Mouse (Mus musculus): ENCODE results near the gene Bcl2l13.
A peak's percentile ranks its signal among the peaks of the same experiment; 100 is the strongest.
"Not testable (repeated sequence)": the region's sequence is repeated elsewhere in the genome, so short reads cannot be mapped to it uniquely, and the experiment has no call there.

Gene Bcl2l13

DNA sequence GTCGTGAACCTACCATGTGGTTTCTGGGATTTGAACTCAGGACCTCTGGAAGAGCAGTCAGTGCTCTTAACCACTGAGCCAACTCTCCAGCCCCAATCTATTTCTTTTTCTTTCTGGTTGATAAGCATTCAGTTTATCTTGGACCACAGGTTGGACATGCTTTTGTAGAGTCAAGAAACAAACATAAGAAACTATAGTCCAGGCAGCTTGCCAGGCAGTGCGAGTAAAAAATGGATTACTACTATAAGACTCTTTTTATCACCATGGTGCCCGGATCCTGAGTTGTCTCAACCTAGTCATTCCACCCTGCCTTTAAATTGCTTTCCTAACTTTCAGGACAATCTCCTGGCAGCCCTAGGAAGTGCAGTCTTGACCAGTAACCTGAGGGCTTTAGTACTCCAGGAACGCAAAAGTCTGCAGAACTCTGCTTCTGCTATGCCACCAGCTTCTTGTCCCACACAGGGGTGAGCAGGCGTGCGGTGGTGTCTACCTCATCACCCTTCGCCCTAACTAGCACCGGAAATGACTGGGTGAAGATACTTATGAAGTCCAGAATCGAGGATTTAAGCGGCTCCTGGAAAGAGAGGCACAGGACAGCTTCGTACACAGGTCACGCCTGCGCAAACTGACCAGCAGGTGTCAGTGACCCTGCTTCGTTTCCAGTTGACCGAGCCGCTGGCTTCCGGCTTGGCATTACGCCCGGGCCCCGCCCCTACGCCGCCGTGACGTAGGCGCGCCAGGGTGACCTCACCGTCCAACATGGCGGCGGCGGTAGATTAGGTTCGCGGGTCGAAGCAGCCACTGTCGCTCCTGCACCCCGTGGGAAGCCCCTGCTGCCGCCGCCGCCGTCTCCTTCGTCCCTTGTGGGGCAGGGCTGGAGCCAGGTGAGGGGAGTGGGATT, at the start of gene Bcl2l13:
Gene Bcl2l13, plus strand, starts transcription at position 739 of the 901 bp plus-strand sequence.
- peak; percentile 96 for DNase-seq (ENCODE audit: low read depth)

DNA sequence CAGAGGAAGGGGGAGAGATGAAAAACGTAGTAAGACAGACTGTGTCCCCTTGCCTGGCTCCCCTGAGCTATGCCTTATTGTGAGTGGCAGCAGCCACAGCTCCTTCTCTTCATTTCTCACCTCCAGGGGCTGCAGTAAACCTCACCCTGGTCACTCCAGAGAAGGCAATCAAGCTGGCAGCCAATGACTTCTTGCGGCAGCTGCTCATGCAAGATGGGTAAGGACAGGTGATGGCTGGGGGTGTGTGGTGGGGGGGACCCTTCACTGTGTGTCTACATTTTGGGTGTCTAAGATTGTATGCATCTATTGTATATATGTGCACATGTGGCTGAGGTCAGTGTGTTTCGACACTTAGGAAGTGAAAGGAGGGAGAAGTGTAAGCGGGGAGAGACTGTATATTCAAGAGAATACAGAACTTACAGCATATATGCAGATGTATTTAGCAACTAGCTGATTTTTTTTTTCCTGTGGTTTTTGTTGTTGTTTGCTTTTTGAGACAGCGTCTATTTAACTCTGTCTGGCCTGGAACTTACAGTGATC, 47.9 kb upstream of the Bcl2l13 start:
- DNase-seq (ENCODE audit: low read depth), result no peak

DNA sequence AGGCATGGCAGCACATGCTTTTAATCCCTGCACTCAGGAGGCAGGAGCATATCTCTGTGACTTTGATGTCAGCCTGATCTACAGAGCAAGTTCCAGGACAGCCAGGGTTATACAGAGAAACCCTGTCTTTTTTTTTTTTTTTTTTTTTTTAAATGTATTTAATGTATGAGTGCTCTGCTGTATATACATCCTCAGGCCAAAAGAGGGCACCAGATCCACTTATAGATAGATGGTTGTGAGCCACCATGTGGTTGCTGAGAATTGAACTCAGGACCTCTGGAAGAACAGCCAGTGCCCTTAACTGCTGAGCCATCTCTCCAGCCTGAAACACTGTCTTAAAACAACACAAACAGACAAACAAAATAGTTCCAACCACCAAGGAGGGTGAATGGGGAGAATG, 47.1 kb upstream of the Bcl2l13 start:
- DNase-seq (ENCODE audit: low read depth), result peak; percentile 70

DNA sequence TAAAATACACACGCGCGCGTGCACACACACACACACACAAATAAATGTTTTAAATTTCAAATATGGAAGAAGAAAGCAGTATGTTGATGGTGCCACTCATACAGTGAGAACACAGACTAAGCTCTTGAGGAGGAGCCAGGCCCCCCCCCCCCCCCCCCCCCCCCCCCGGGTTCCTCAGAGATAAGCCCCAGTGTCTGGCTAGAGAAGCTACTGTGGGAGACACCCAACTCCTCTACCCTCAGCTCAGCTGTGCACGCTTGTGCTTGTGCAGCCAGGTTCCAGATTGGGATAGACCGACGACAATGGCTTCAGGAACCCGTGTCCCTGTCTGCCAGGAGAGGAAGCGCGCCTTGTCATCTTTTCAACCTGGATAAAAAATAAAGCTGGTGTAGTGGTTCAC, 45.9 kb upstream of the Bcl2l13 start:
- DNase-seq (ENCODE audit: low read depth), result no peak

DNA sequence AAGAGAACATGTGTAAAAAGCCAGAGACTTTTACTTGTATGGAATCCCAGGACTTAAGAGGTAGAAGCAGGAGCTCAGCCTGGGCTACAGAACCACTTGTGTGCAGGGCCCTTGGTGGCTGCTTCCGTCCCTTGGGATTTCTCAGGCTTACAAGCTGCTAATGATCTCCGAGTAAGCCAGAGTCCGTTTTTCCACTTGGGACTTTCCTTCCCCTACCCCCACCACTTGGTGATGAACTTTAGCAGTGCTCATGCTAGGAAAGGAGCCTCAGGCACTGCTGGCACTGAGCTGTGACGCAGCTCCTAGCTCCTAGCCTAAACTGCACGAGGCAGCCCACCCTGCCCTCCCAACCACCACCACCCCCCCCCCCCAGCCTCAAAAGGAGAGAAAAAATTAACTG, 45.3 kb upstream of the Bcl2l13 start:
- DNase-seq (ENCODE audit: low read depth), result no peak

DNA sequence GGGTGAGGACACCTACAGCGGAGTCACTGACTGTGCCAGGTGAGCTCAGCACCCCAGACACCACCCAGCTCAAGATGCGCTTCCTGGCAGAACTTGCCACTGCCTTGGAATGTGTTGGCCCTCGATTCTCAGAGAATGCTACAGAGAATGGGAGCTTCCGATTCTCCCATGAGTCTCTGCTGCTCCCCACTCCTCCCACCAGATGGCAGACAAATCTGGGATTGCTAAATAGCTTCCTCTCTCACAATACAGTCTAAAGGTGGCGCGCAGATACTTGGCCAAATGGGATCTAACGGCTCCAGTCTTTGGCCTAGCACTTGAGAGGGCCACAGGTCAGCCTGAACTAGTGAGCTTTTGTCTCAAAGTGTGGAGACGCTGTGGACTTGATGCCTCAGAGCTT, 43.1 kb upstream of the Bcl2l13 start:
- peak; percentile 24 for DNase-seq (ENCODE audit: low read depth)

DNA sequence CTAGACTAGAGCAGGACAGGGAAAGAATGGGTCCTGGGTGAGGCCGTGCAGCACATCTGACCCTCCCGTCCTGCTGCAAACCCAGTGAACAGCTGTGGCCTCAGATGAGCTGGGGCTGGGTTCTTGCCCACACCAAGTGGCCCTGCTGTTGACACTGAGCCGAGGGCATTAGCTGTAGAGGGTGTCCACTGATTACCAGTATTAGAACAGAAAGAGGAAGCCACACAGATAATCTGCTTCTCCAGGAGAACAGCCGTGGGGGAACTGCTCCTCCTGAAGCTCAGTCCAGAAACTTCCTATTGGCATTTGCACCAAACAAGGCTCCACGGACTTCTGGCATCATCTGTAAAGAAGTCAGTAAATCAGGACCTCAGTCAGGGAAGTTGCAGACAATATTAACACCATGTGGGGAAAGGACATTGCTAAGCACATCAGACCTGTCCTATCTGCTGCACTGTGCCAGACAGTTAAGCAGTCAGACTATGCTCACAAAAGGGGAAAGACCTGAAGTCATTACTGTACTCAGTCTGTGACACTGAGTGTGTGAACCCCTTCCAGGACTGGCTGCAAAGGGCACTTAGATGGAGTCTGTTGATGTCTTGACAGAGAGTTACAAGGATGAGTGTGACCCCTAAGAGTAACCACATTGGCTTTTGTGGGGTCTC, 40.5 kb upstream of the Bcl2l13 start:
- no peak for DNase-seq (ENCODE audit: low read depth)

DNA sequence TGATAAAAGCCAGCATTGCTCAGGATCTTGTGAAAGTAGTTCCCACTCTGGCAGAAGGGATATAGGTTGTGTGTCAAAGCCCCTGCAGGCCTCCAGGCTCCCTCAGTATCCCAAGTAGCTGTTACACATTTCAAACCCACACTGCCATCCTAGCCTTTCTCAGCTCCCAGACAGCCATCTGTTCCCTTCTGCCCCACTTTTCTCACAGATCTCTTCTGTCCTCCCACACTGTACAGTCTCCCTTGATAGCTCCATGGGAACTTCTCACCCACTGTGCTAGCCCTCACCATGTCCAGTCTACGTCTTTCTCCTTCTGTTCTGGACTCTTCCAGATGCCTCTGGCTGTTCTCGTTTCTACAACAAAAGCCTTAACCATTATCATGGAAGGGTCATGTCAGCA, 39.9 kb upstream of the Bcl2l13 start:
- no peak for DNase-seq (ENCODE audit: low read depth)

DNA sequence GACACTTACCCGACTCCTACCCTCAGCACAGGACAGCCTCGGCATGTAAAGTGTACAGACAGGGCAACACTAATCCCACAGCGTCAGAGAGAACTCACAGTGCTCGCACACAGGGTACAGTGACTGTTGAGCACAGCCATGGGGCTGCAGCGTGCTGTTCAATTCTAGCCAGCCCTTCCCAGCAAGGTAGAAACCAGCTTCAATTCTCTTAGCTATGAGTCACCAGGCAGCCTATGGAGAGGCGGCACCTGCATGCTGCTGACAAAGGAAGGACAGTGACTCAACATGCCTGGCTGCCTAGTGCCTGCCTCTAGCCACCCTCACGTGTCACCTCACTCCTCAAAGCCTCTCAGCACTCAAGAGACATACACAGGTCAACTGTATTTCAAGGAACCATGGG, 38.0 kb upstream of the Bcl2l13 start:
- DNase-seq (ENCODE audit: low read depth), result no peak

DNA sequence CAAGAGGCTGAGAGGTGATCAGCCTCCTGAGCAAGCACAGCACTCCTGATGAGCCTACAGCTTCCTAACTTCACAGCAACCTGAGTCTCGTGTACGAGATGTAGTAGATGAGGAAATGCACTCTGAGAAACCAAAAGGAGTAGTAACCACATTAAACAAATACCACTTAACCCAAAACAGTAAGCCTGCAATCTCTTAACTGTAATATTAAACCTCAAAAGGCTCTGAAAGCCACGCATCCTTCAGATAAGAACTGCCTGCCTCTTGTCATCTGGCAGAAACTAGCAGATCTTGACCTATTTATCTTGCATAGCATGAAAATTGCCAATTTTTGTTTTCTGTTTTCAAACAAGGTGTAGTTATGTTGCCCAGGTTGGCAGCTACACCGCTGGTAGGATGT, 37.1 kb upstream of the Bcl2l13 start:
- no peak for DNase-seq (ENCODE audit: low read depth)

DNA sequence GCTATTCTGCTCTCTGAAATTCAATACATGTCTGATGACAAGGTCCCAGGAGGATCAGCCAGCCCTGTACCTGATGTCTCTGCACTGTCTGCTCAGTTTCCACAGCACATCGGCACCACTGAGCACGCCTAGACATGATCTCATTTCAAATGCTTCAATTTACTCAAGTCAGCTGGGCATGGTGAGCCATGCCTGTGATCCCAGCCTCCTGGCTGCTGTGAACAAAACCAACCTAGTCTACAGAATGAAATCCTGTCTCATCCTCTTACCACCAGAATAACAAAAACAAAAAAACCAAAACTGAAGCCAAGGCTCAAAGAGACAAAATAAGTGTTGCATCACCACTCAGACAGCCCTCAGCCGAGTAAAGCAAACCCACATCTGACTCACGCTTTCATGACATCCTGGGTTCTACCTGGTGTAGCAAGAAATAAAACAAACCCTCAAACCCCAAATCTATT, 36.4 kb upstream of the Bcl2l13 start:
- no peak for DNase-seq (ENCODE audit: low read depth)

DNA sequence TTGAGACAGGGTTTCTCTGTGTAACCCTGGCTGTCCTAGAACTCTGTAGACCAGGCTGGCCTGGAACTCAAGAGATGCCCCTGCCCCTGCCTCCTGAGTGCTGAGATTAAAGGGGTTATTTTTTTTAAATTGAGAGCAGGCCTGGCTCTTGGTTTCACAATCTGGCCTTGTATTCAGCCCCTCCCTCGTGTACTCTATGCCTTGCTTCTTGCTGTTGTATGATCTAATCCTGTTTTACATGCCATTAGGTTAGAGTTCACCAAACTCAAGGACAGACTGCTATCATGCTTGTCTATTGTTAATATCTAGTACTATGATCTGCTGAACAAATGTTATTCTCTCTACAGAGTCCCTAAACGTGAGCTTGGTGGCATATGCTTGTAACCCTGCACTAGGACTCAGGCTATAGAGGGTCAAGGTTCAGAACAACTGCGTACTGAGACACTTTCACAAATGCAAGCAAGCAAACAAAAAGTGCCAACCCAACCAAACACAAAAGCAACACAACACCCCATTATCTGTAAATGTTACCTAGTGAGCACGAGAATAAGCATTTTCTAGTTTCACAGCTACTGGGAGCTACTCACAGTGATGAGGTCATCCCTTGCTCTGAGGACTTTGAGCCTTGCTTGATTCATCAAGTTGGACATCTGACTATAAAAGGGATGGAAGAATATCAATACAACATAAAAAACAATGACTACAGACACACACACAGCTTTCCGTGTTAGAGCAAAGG, 28.8 kb upstream of the Bcl2l13 start:
- DNase-seq (ENCODE audit: low read depth), result no peak

DNA sequence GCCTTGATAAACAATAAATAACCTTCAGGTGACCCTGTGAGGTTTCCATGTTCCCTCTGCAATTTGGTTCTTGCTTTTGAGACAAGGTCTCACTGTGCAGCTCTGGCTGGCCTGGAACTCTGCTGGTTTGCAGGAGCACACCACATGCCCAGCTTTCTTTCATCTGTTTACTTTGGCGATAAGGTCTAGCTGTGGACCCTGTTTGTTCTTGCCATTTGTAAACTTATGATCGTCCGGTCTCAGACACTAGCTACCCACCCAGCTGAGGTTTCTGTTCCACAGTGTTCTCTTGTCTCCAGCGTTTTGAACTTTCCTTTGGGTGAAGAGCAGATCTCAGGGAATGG, 28.3 kb upstream of the Bcl2l13 start:
- DNase-seq (ENCODE audit: low read depth), result no peak

DNA sequence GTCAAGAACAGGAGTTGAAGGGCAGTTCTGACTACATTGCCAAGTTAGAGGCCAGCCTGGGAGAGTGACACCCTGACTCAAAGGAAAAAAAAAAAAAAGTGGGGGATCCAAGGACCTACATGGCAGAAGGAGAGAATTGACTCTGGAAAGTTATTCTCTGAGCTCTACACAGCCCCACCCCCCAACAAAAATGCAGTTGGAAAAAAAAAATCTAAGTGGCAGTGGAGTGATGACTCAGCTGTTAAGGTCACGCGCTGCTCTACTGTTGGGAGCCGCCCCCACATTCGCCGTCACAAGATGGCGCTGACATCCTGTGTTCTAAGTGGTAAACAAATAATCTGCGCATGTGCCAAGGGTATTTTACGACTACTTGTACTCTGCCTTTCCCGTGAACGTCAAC, 24.0 kb upstream of the Bcl2l13 start:
- DNase-seq (ENCODE audit: low read depth), result not testable (repeated sequence)

DNA sequence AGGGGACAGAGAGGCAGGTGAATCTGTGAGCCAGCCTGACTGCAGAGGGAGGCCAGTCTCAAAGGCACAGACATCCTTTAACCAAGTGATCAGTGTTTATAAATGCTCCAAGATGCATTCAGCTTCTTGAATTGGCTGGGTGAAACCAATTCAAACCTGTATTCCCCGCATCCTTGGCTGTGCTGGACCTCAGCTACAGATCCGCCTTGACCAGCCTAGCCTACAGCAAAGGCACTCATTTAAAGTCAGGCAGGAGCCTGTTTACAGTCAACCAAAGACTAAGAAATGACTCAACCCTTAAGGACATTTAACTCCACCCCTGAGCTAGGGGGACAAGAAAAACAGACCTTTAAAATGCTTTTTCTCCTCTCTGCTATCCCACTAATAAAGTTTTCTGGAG, 16.7 kb upstream of the Bcl2l13 start:
- no peak for DNase-seq (ENCODE audit: low read depth)

DNA sequence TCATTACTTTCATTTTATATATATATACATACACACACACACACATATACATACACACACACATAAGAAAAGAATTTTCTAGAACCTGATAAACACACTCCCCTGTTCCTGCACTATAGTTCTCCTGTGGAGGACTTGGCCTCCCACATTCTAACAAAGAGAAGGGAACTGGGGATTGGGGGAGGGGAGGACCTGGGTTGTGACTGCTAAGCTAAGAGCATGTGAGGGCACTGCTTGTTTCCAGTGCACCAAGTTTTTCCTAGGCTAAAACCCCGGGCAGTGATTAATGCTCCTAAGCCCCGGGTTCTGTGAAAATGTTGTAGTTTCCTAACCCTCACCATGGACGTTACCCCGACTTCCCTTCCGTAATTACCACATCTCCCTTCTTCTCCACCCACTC, 15.9 kb upstream of the Bcl2l13 start:
- DNase-seq (ENCODE audit: low read depth), result peak; percentile 22

DNA sequence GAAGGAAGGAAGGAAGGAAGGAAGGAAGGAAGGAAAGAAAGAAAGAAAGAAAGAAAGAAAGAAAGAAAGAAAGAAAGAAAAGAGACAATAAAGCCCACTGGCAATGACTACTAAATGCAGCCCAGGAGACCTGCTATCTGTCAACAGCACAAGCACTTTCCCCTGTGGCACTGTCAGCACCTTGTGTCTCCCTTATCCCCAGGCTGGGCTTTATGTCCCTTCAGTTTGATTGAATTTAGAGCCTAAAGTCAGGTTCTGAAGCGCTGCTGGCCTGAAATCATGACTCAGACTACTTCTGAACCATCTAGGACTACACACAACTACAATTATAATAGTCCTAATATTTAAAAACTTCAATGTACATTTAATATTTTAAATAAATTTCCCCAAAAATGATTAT, 15.1 kb upstream of the Bcl2l13 start:
- DNase-seq (ENCODE audit: low read depth), result no peak

DNA sequence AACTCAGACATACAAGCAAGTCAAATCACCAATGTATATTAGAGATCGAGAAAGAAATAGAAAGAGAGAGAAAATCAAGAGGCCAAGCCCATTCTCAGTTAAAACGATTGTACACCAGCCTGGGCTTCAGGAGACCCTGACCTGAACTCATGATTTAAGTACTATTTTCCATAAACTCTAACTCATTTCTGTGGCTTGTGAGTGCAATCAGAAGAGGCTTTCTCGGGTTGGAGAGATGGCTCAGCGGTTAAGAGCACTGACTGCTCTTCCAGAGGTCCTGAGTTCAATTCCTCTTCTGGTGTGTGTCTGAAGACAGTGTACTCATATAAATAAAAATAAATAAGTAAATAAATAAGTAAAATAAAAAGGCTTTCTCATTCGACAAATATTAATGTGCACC, 14.3 kb upstream of the Bcl2l13 start:
- DNase-seq (ENCODE audit: low read depth), result no peak

DNA sequence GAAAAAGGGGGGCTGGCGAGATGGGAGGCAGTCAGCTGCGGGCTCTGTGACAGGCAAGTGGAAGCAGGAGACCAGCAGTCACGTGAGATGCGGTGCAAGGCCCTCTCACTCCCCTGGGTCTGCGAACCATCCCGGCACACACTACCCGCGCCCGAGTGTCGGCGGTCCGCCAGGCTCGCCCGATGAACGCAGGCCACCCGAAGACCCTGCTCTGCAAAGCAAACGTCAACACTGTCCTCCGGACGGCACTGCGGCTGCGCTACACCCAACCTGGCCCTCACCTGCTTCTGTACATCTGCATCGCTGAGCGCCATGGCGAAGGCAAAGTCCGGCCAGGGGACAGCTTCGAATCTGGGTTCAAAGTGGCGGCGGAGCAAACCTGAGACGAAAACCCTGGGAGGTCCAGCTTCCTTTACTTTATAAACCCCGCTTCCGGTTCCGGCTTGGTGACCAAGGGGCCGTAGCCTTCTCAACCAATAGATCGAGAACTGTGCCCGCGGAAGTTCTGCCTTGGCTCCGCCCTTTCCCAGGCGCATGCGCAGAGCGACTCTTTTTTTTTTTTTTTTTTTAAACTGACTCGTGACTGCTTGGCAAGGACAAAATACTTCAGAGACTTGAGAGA, 13.6 kb upstream of the Bcl2l13 start, which contains the start of gene Atp6v1e1:
Gene Atp6v1e1, minus strand, starts transcription at position 487 of the 622 bp plus-strand sequence.
- peak; percentile 96 for DNase-seq (ENCODE audit: low read depth)

DNA sequence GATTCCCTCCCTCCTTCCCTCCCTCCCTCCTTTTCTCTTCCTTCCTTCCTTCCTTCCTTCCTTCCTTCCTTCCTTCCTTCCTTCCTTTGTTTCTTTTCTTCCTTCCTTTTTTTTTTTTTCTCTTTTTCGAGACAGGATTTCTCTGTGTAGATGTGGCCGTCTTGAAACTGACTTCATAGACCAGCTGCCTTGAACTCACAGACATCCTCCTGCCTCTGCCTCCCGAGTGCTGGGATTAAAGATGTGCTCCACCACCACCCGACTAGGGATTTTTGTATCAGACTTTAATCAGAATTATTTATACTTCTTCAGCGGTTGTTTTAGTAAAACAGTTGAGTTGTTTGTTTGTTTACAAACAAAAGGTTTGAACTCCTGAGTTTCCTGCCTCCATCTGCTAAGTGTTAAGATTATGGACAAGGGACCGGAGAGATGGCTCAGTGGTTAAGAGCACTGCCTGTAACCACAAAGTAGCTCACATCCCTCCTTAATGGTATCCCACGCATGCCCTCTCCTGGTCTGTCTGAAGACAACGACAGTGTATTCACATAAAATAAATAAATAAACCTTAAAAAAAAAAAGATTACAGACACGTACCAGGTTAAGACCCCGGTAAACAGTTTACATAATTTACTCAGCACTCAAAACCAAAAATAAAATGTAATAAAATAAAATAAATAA, 12.9 kb upstream of the Bcl2l13 start:
- DNase-seq (ENCODE audit: low read depth), result peak; percentile 20

DNA sequence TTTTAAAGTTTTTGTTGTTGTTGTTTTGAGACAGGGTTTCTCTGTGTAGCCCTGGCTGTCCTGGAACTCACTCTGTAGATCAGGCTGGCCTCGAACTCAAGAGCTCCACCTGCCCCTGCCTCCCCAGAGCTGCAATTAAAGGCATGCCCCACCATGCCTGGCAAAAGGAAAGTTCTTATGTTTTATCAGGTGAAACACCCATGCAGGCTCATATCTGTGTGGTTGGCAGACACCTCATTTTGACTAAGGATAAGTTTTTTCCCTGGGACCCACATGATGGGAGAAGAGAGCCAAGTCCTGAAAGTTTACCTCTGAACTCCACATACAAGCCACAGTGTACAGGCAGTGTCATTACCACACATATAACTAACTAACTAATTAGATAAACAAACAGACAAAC, 6.0 kb upstream of the Bcl2l13 start:
- no peak for DNase-seq (ENCODE audit: low read depth)

All from NIH3T3 (cell line).